Mouse (Mus musculus) lung, postnatal 0 days (tissue): ENCODE measurements around the gene Shisa2.

Experiments
- CTCF ChIP-seq: IDR thresholded peaks from 2 replicates; pipeline ENCODE4 v1.5.1; 2016; ENCODE audit warnings: antibody characterized with exemption, mild to moderate bottlenecking
- EP300 ChIP-seq: IDR thresholded peaks from 2 replicates; pipeline ENCODE4 v1.6.1; 2016; ENCODE audit warnings: antibody characterized with exemption, mild to moderate bottlenecking, control low read depth

GRCm38 (mm10) chr14:59590614-59591013 lies 34.5 kb upstream of the Shisa2 start:
- TF ChIP-seq CTCF (peak; percentile 55), EP300 (no peak)
